Mouse (Mus musculus) hindbrain, embryonic 13.5 days (tissue): ENCODE results near the gene Runx3. TPM values are rescaled to one million over a fixed set of nuclear protein-coding genes. Genes with fewer than 3 reads are reported as not detected.
A peak's percentile ranks its signal among the peaks of the same experiment; 100 is the strongest.

Experiments
- ATAC-seq: fragments of 200-750 bp; cut with Nextera tagmentation; 2 replicates; pipeline ENCODE4 v1.8.0; 2017; ENCODE audit warnings: moderate TSS enrichment; ENCODE audit not compliant: low FRiP score
- H3K27ac ChIP-seq: fragments of 300-500 bp; sonication (generic); 2 replicates; pipeline ENCODE4 v1.5.1; 2015; ENCODE audit warnings: inconsistent platforms, mild to moderate bottlenecking, moderate library complexity
- H3K27me3 ChIP-seq: fragments of 300-500 bp; sonication (generic); 2 replicates; pipeline ENCODE4 v1.6.1; 2015; ENCODE audit warnings: mild to moderate bottlenecking, inconsistent platforms
- H3K36me3 ChIP-seq: fragments of 300-500 bp; sonication (generic); 2 replicates; pipeline ENCODE4 v1.6.1; 2015; ENCODE audit warnings: mild to moderate bottlenecking, inconsistent platforms
- H3K4me1 ChIP-seq: fragments of 300-500 bp; sonication (generic); replicated peaks from 2 replicates; pipeline ENCODE4 v1.6.1; 2015; ENCODE audit warnings: inconsistent platforms
- H3K4me2 ChIP-seq: fragments of 300-500 bp; sonication (generic); 2 replicates; pipeline ENCODE4 v1.6.1; 2015; ENCODE audit warnings: inconsistent platforms, mild to moderate bottlenecking, moderate library complexity
- H3K4me3 ChIP-seq: fragments of 300-500 bp; sonication (generic); 2 replicates; pipeline ENCODE4 v1.5.1; 2015; ENCODE audit warnings: mild to moderate bottlenecking, inconsistent platforms
- H3K9ac ChIP-seq: fragments of 300-500 bp; sonication (generic); 2 replicates; pipeline ENCODE4 v1.6.1; 2015; ENCODE audit warnings: mild to moderate bottlenecking, inconsistent platforms
- H3K9me3 ChIP-seq: fragments of 300-500 bp; sonication (generic); 2 replicates; pipeline ENCODE4 v1.6.1; 2016; ENCODE audit warnings: inconsistent platforms
- WGBS: fragments of 180-500 bp; shearing (Covaris S2); methylation state at CpG from one replicate; pipeline ENCODE4 v1.1.7; 2015; 5-methylcytosine and 5-hydroxymethylcytosine counted together
- polyA plus RNA-seq: library from polyadenylated mRNA; unstranded; fragments of >200 nt; fragmentation: Nextera tagmentation; extraction: Ambion mirVana; gene quantifications from 2 replicates; pipeline ENCODE4 v1.2.1, GENCODE M21; 2015

Runx3 gene
- polyA plus RNA-seq, 1 experiment from 2014 or later: 0.10 TPM

GRCm38 (mm10) chr4:135191604-135192003 is 71.2 kb downstream of the Runx3 start:
- H3K4me3 ChIP-seq: no peak overlapping the region
- peaks cover 5% of the 10 kb centered on the region; the same call in 1 of the 2 replicates for H3K9me3 ChIP-seq
- WGBS: 82% methylated on average over 11 of the region's 11 CpGs
- H3K27me3 ChIP-seq: peaks cover 17% of the 10 kb centered on the region; the same call in 1 of the 2 replicates
- H3K27ac ChIP-seq: no peak overlapping the region
- 0 out of 2 replicates have a peak, but pooled peaks cover 3% of the 10 kb centered on the region for H3K4me1 ChIP-seq
- no peak for ATAC-seq
- no peak overlapping the region for H3K4me2 ChIP-seq
- H3K9ac ChIP-seq: no peak overlapping the region
- H3K36me3 ChIP-seq: no peaks in the 10 kb centered on the region

- no peak overlapping the region for H3K27ac ChIP-seq
- ATAC-seq: no peak
- H3K9me3 ChIP-seq: peaks cover 5% of the 10 kb centered on the region; the same call in 1 of the 2 replicates
- H3K4me1 ChIP-seq: 0 out of 2 replicates have a peak, but pooled peaks cover 3% of the 10 kb centered on the region
- no peak overlapping the region for H3K4me2 ChIP-seq
- no peaks in the 10 kb centered on the region for H3K36me3 ChIP-seq
- H3K9ac ChIP-seq: no peak overlapping the region
- 84% methylated on average over 5 of the region's 5 CpGs for WGBS
- peaks cover 20% of the 10 kb centered on the region; the same call in 1 of the 2 replicates for H3K27me3 ChIP-seq
- H3K4me3 ChIP-seq: no peak overlapping the region
These were observed 72.4 kb downstream of the Runx3 start for GRCm38 (mm10) chr4:135192841-135193240.

- WGBS: 86% methylated on average over 8 of the region's 8 CpGs
- ATAC-seq: no peak
- H3K27ac ChIP-seq: no peak overlapping the region
- H3K36me3 ChIP-seq: no peaks in the 10 kb centered on the region
- peaks cover 5% of the 10 kb centered on the region for H3K4me1 ChIP-seq
- H3K27me3 ChIP-seq: peaks cover 23% of the 10 kb centered on the region; the same call in 1 of the 2 replicates
- H3K4me2 ChIP-seq: no peak overlapping the region
- H3K9ac ChIP-seq: no peak overlapping the region
- H3K9me3 ChIP-seq: peaks cover 5% of the 10 kb centered on the region; the same call in 1 of the 2 replicates
- H3K4me3 ChIP-seq: no peak overlapping the region
These were observed 77.4 kb downstream of the Runx3 start for GRCm38 (mm10) chr4:135197857-135198256.

GRCm38 (mm10) chr4:135201771-135202170 is 81.3 kb downstream of the Runx3 start:
- Histone ChIP-seq H3K4me2 (0 out of 2 replicates have a peak overlapping the region, but pooled peaks have one; percentile 13), H3K9ac (no peak overlapping the region), H3K9me3 (no peaks in the 10 kb centered on the region), H3K27me3 (peaks cover 47% of the 10 kb centered on the region), H3K36me3 (no peaks in the 10 kb centered on the region), H3K4me3 (no peak overlapping the region), H3K27ac (no peak overlapping the region), H3K4me1 (peaks cover 26% of the 10 kb centered on the region)
- 56% methylated on average over 16 of the region's 16 CpGs for WGBS
- no peak for ATAC-seq

- peaks cover 26% of the 10 kb centered on the region for H3K4me1 ChIP-seq
- WGBS: 12% methylated on average over 14 of the region's 14 CpGs
- H3K9me3 ChIP-seq: no peaks in the 10 kb centered on the region
- peak overlapping the region; percentile 19 for H3K4me3 ChIP-seq
- H3K4me2 ChIP-seq: peak overlapping the region; percentile 44
- no peak overlapping the region for H3K27ac ChIP-seq
- 0 out of 2 replicates have a peak overlapping the region, but pooled peaks have one; percentile 39 for H3K9ac ChIP-seq
- no peak for ATAC-seq
- H3K36me3 ChIP-seq: no peaks in the 10 kb centered on the region
- peaks cover 45% of the 10 kb centered on the region for H3K27me3 ChIP-seq
These were observed 82.8 kb downstream of the Runx3 start for GRCm38 (mm10) chr4:135203279-135203678.

GRCm38 (mm10) chr4:135203806-135204560 is 83.5 kb downstream of the Runx3 start:
- WGBS: 16% methylated on average over 17 of the region's 17 CpGs
- Histone ChIP-seq H3K27ac (no peak overlapping the region), H3K9ac (peak overlapping the region; percentile 39; the same call in 1 of the 2 replicates), H3K36me3 (no peaks in the 10 kb centered on the region), H3K4me1 (peaks cover 26% of the 10 kb centered on the region), H3K9me3 (no peaks in the 10 kb centered on the region), H3K4me3 (peak overlapping the region; percentile 19), H3K27me3 (peaks cover 45% of the 10 kb centered on the region), H3K4me2 (peak overlapping the region; percentile 44)
- ATAC-seq: no peak

- Histone ChIP-seq H3K9me3 (no peaks in the 10 kb centered on the region), H3K36me3 (no peaks in the 10 kb centered on the region), H3K27me3 (peaks cover 45% of the 10 kb centered on the region), H3K9ac (no peak overlapping the region), H3K4me1 (peaks cover 26% of the 10 kb centered on the region), H3K27ac (no peak overlapping the region), H3K4me2 (no peak overlapping the region), H3K4me3 (no peak overlapping the region)
- WGBS: 67% methylated on average over 5 of the region's 5 CpGs
- no peak for ATAC-seq
These were observed 84.2 kb downstream of the Runx3 start for GRCm38 (mm10) chr4:135204666-135205065.

GRCm38 (mm10) chr4:135205254-135205653 is 84.8 kb downstream of the Runx3 start:
- H3K4me2 ChIP-seq: no peak overlapping the region
- peaks cover 45% of the 10 kb centered on the region for H3K27me3 ChIP-seq
- WGBS: 18% methylated on average over 5 of the region's 5 CpGs
- no peak overlapping the region for H3K9ac ChIP-seq
- H3K4me1 ChIP-seq: peaks cover 26% of the 10 kb centered on the region
- ATAC-seq: no peak
- no peak overlapping the region for H3K4me3 ChIP-seq
- H3K9me3 ChIP-seq: no peaks in the 10 kb centered on the region
- H3K36me3 ChIP-seq: no peaks in the 10 kb centered on the region
- no peak overlapping the region for H3K27ac ChIP-seq

- H3K4me2 ChIP-seq: peak overlapping the region; percentile 76
- H3K4me1 ChIP-seq: peaks cover 26% of the 10 kb centered on the region
- H3K9ac ChIP-seq: peak overlapping the region; percentile 58
- WGBS: 3% methylated on average over 42 of the region's 47 CpGs
- H3K36me3 ChIP-seq: peaks cover 6% of the 10 kb centered on the region; the same call in 1 of the 2 replicates
- H3K27me3 ChIP-seq: peaks cover 45% of the 10 kb centered on the region
- peaks cover 4% of the 10 kb centered on the region; the same call in 1 of the 2 replicates for H3K9me3 ChIP-seq
- H3K4me3 ChIP-seq: peak overlapping the region; percentile 39
- peak; percentile 71 for ATAC-seq
- H3K27ac ChIP-seq: no peak overlapping the region
These were observed 85.5 kb downstream of the Runx3 start for GRCm38 (mm10) chr4:135205711-135206600.

- Histone ChIP-seq H3K27ac (no peak overlapping the region), H3K9me3 (peaks cover 4% of the 10 kb centered on the region; the same call in 1 of the 2 replicates), H3K4me2 (no peak overlapping the region), H3K9ac (no peak overlapping the region), H3K27me3 (peaks cover 20% of the 10 kb centered on the region), H3K36me3 (peaks cover 15% of the 10 kb centered on the region), H3K4me1 (peaks cover 7% of the 10 kb centered on the region), H3K4me3 (no peak overlapping the region)
- 76% methylated on average over 2 of the region's 2 CpGs for WGBS
- ATAC-seq: no peak
These were observed 89.4 kb downstream of the Runx3 start for GRCm38 (mm10) chr4:135209846-135210245.

- 64% methylated on average over 4 of the region's 4 CpGs for WGBS
- Histone ChIP-seq H3K36me3 (peaks cover 56% of the 10 kb centered on the region), H3K4me3 (no peak overlapping the region), H3K4me2 (no peak overlapping the region), H3K27ac (no peak overlapping the region), H3K4me1 (no peaks in the 10 kb centered on the region), H3K9ac (no peak overlapping the region), H3K27me3 (no peaks in the 10 kb centered on the region), H3K9me3 (no peaks in the 10 kb centered on the region)
- ATAC-seq: no peak
These were observed 99.2 kb downstream of the Runx3 start for GRCm38 (mm10) chr4:135219652-135220051.

- WGBS: 90% methylated on average over 3 of the region's 3 CpGs
- Histone ChIP-seq H3K27me3 (no peaks in the 10 kb centered on the region), H3K36me3 (peaks cover 53% of the 10 kb centered on the region)
These were observed 100.2 kb downstream of the Runx3 start for GRCm38 (mm10) chr4:135220641-135221040.

More at GRCm38 (mm10) chr4:135220641-135221040, 100.2 kb downstream of the Runx3 start:
- no peaks in the 10 kb centered on the region for H3K9me3 ChIP-seq
- H3K4me3 ChIP-seq: no peak overlapping the region
- no peaks in the 10 kb centered on the region for H3K4me1 ChIP-seq
- H3K9ac ChIP-seq: no peak overlapping the region
- ATAC-seq: no peak
- no peak overlapping the region for H3K4me2 ChIP-seq
- H3K27ac ChIP-seq: no peak overlapping the region
